In the genomic region with DNA sequence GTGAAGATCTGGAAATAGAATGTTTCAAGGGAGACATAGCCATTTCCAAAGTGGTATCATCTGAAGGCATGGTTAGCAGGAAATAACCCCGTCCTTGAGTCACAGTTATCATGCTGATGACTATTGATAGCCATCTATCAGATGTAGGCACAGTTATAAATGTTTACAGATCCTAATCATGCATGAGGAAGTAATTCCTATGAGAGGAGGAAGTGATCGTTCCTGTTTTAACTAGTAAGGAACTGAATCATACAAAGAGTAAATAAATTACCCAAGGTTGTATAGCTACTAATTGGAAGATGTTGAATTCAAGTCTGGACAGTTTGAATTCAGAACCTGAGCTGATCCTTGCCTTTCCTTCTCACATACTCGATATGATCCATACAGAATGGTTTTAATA, we compare ENCODE assay signal across 9 mouse cellular contexts.
"Had no signal": no experiment of that assay in that cellular context is flagged by ENCODE, and none has a peak within 500 bp of the region (broad histone marks: within the 10 kb centered on the region; RNA-seq: fewer than 3 reads in every experiment).

No protein-coding gene starts in this region.

- ATAC-seq: midbrain, embryonic 16.5 days had no signal

- DNase-seq: lung, adult 18-20 months; lung, embryonic 14.5 days; lung, postnatal 10 days; lung, postnatal 4 days; midbrain, embryonic 14.5 days; right cerebral cortex, postnatal 14 days; thymus, adult 2 months; thymus, postnatal 36 days had no signal
